In the genomic region with DNA sequence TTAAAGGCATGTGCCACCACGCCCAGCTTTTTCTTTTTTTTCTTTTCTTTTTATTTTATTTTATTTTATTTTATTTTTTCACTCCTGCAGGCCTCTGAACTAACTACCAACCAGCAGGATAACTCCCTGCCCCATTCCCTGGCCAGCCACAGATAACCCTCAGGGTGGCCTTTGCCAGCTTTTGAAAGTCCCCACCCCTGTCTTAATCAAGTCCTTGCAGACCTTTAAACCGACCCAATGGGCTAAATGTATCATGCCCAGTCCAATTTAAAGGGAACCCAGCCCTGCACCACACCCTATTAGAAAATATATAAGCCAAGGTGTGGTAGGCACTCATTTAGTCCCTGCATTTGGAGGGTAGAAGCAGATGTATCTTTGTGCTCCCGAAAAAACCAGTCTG, we compare ENCODE assay signal across 21 mouse cellular contexts. TPM values are rescaled to one million over a fixed set of nuclear protein-coding genes. Genes with fewer than 3 reads are reported as not detected.
DNase-seq lines count a peak whose midpoint lies in the region; ATAC-seq and TF ChIP-seq lines count a peak whose summit lies in the region.
"Had no signal": no experiment of that assay in that cellular context is flagged by ENCODE, and none has a peak within 500 bp of the region (broad histone marks: within the 10 kb centered on the region; RNA-seq: fewer than 3 reads in every experiment).

No protein-coding gene starts in this region.

- peak; percentile 89 for TF ChIP-seq EP300 in liver, postnatal 0 days (IDR thresholded peaks at IDR 0.05; ENCODE audit: low read depth)

- no peak for TF ChIP-seq CTCF in liver, postnatal 0 days (IDR thresholded peaks at IDR 0.05; ENCODE audit: low read depth)

- peaks cover 5% of the 10 kb centered on the region; the same call in 1 of the 2 replicates for H3K4me1 ChIP-seq in intestine, embryonic 16.5 days (ENCODE audit: control insufficient read depth, insufficient read depth, low read length)
- no peaks in the 10 kb centered on the region for H3K4me1 ChIP-seq in intestine, embryonic 15.5 days (replicated peaks)
- peaks cover 4% of the 10 kb centered on the region; the same call in 1 of the 2 replicates for H3K4me1 ChIP-seq in liver, embryonic 11.5 days (replicated peaks; ENCODE audit: control insufficient read depth, insufficient read depth, low read length)
- H3K4me1 ChIP-seq in liver, postnatal 0 days (ENCODE audit: insufficient read depth): peaks cover 6% of the 10 kb centered on the region; the same call in 1 of the 2 replicates
- H3K4me1 ChIP-seq in heart, embryonic 10.5 days: peaks cover 18% of the 10 kb centered on the region; the same call in 1 of the 2 replicates
- H3K4me1 ChIP-seq: heart, embryonic 13.5 days had no signal

- 78% methylated on average over 3 of the region's 3 CpGs for WGBS in intestine, embryonic 16.5 days
- WGBS in intestine, embryonic 15.5 days: 82% methylated on average over 3 of the region's 3 CpGs
- 57% methylated on average over 3 of the region's 3 CpGs for WGBS in liver, embryonic 11.5 days
- WGBS in liver, postnatal 0 days (ENCODE audit: insufficient replicate concordance): 65% methylated on average over 3 of the region's 3 CpGs
- 67% methylated on average over 3 of the region's 3 CpGs for WGBS in heart, embryonic 10.5 days

- peak; percentile 21; the same call in 1 of the 2 replicates for ATAC-seq in intestine, embryonic 16.5 days
- no peak for ATAC-seq in intestine, embryonic 15.5 days
- peak; percentile 92 for ATAC-seq in liver, embryonic 11.5 days (replicated peaks; ENCODE audit: low FRiP score)
- peak; percentile 93 for ATAC-seq in liver, postnatal 0 days
- ATAC-seq: forebrain, embryonic 14.5 days had no signal

- no peak overlapping the region for H3K27ac ChIP-seq in intestine, embryonic 16.5 days (ENCODE audit: low read length)
- no peak overlapping the region for H3K27ac ChIP-seq in intestine, embryonic 15.5 days
- peak overlapping the region; percentile 70 for H3K27ac ChIP-seq in liver, embryonic 11.5 days (ENCODE audit: low read depth, low read length)
- peak overlapping the region; percentile 29; the same call in 1 of the 2 replicates for H3K27ac ChIP-seq in liver, postnatal 0 days (ENCODE audit: low read depth)
- no peak overlapping the region for H3K27ac ChIP-seq in heart, embryonic 10.5 days
- H3K27ac ChIP-seq: embryonic facial prominence, embryonic 13.5 days; heart, embryonic 13.5 days; hindbrain, embryonic 12.5 days; limb, embryonic 13.5 days had no signal

- H3K36me3 ChIP-seq in intestine, embryonic 16.5 days (ENCODE audit: control insufficient read depth, insufficient read depth, low read length): no peaks in the 10 kb centered on the region
- H3K36me3 ChIP-seq in intestine, embryonic 15.5 days: no peaks in the 10 kb centered on the region
- H3K36me3 ChIP-seq in liver, embryonic 11.5 days (ENCODE audit: control insufficient read depth, insufficient read depth, low read length): no peaks in the 10 kb centered on the region
- H3K36me3 ChIP-seq in liver, postnatal 0 days (replicated peaks; ENCODE audit: insufficient read depth, low read length): no peaks in the 10 kb centered on the region
- H3K36me3 ChIP-seq in heart, embryonic 10.5 days: no peaks in the 10 kb centered on the region
- H3K36me3 ChIP-seq: embryonic facial prominence, embryonic 13.5 days; heart, embryonic 13.5 days; hindbrain, embryonic 12.5 days; limb, embryonic 13.5 days had no signal

- no peak overlapping the region for H3K4me3 ChIP-seq in intestine, embryonic 16.5 days (ENCODE audit: low read length)
- no peak overlapping the region for H3K4me3 ChIP-seq in intestine, embryonic 15.5 days (replicated peaks)
- no peak overlapping the region for H3K4me3 ChIP-seq in liver, embryonic 11.5 days (ENCODE audit: low read depth, low read length)
- H3K4me3 ChIP-seq in liver, postnatal 0 days (ENCODE audit: low read depth, low read length): no peak overlapping the region
- H3K4me3 ChIP-seq in heart, embryonic 10.5 days: no peak overlapping the region
- H3K4me3 ChIP-seq: embryonic facial prominence, embryonic 13.5 days; heart, embryonic 13.5 days; hindbrain, embryonic 12.5 days; limb, embryonic 13.5 days had no signal

- no peak overlapping the region for H3K4me2 ChIP-seq in intestine, embryonic 16.5 days (ENCODE audit: low read depth, low read length)
- H3K4me2 ChIP-seq in intestine, embryonic 15.5 days (replicated peaks): no peak overlapping the region
- no peak overlapping the region for H3K4me2 ChIP-seq in liver, embryonic 11.5 days
- H3K4me2 ChIP-seq in liver, postnatal 0 days (ENCODE audit: low read depth, low read length): no peak overlapping the region
- H3K4me2 ChIP-seq: embryonic facial prominence, embryonic 13.5 days; heart, embryonic 13.5 days; hindbrain, embryonic 12.5 days; limb, embryonic 13.5 days; lung, embryonic 14.5 days had no signal

- H3K27me3 ChIP-seq in intestine, embryonic 16.5 days (replicated peaks; ENCODE audit: control insufficient read depth, insufficient read depth, low read length): no peaks in the 10 kb centered on the region
- H3K27me3 ChIP-seq in intestine, embryonic 15.5 days (replicated peaks): no peaks in the 10 kb centered on the region
- H3K27me3 ChIP-seq in liver, embryonic 11.5 days (replicated peaks; ENCODE audit: control insufficient read depth, insufficient read depth, low read length): no peaks in the 10 kb centered on the region
- H3K27me3 ChIP-seq in liver, postnatal 0 days (ENCODE audit: insufficient read depth, low read length): no peaks in the 10 kb centered on the region
- H3K27me3 ChIP-seq in heart, embryonic 10.5 days (ENCODE audit: insufficient read depth, poor library complexity, severe bottlenecking): peaks cover 17% of the 10 kb centered on the region; the same call in 1 of the 2 replicates

- H3K9ac ChIP-seq in intestine, embryonic 16.5 days (ENCODE audit: low read depth, low read length): no peak overlapping the region
- H3K9ac ChIP-seq in intestine, embryonic 15.5 days: no peak overlapping the region
- no peak overlapping the region for H3K9ac ChIP-seq in liver, embryonic 11.5 days (ENCODE audit: low read depth, low read length)
- H3K9ac ChIP-seq in liver, postnatal 0 days (replicated peaks): no peak overlapping the region
- H3K9ac ChIP-seq: embryonic facial prominence, embryonic 13.5 days; heart, embryonic 13.5 days; hindbrain, embryonic 12.5 days; limb, embryonic 13.5 days; lung, embryonic 14.5 days had no signal

- no peaks in the 10 kb centered on the region for H3K9me3 ChIP-seq in intestine, embryonic 16.5 days (ENCODE audit: control insufficient read depth, low read length)
- no peaks in the 10 kb centered on the region for H3K9me3 ChIP-seq in intestine, embryonic 15.5 days
- H3K9me3 ChIP-seq in liver, embryonic 11.5 days (ENCODE audit: control insufficient read depth, low read length): no peaks in the 10 kb centered on the region
- no peaks in the 10 kb centered on the region for H3K9me3 ChIP-seq in liver, postnatal 0 days (ENCODE audit: low read length)
- H3K9me3 ChIP-seq in heart, embryonic 10.5 days: no peaks in the 10 kb centered on the region
- H3K9me3 ChIP-seq: embryonic facial prominence, embryonic 13.5 days; heart, embryonic 13.5 days; hindbrain, embryonic 12.5 days; limb, embryonic 13.5 days had no signal

- peak; percentile 69 for DNase-seq in c-Kit-positive CD71-positive TER-119-negative erythroid progenitor cells, embryonic 14.5 days (ENCODE audit: low read depth)
- no peak for DNase-seq in liver, embryonic 11.5 days (ENCODE audit: low spot score)
- peak; percentile 40 for DNase-seq in liver, postnatal 0 days
- DNase-seq in left cerebral cortex, adult 8-10 months (ENCODE audit: low spot score in 2 of 2): no peak
- no peak for DNase-seq in urinary bladder, postnatal 14 days (ENCODE audit: low spot score)
- no peak for DNase-seq in heart, embryonic 10.5 days (ENCODE audit: low spot score)
- DNase-seq: adrenal gland, postnatal 36 days; cerebellum, adult 18-20 months; cerebellum, postnatal 14 days; embryo, embryonic 11 days; gastrocnemius, postnatal 10 days; kidney, postnatal 10 days; lung, postnatal 36 days had no signal

RNA-seq across cellular contexts. Expression of gene B3gnt7, which starts 9.6 kb away (rescaled TPM):
- 5.3 and 6.7 TPM in 2 replicates for polyA plus RNA-seq in intestine, embryonic 16.5 days (2015; fragmentation: Nextera tagmentation; extraction: Ambion mirVana)
- 6.6 and 7.2 TPM in 2 replicates for polyA plus RNA-seq in intestine, embryonic 15.5 days (2015; fragmentation: Nextera tagmentation; extraction: Ambion mirVana)
- 8.9 TPM in 2 replicates for polyA plus RNA-seq in liver, embryonic 11.5 days (2014; fragmentation: Nextera tagmentation; extraction: Ambion mirVana)
- 0.46 and 1.0 TPM in 2 replicates for polyA plus RNA-seq in liver, postnatal 0 days (2015; fragmentation: Nextera tagmentation; extraction: Ambion mirVana)
- total RNA-seq in left cerebral cortex, adult 8-10 months (2022): 1 to 10 TPM in 3 of 4 experiments, under 1 TPM in 1; 0.72 to 1.4 (median 1.2) TPM
- 6.6 and 8.1 TPM in 2 replicates for polyA plus RNA-seq in heart, embryonic 10.5 days (2016; fragmentation: Nextera tagmentation; extraction: Ambion mirVana)

RNA-seq across cellular contexts. Expression of gene Ncl, which starts 46.9 kb away (rescaled TPM):
- polyA plus RNA-seq in intestine, embryonic 16.5 days (2015; fragmentation: Nextera tagmentation; extraction: Ambion mirVana): 355 and 416 TPM in 2 replicates
- polyA plus RNA-seq in intestine, embryonic 15.5 days (2015; fragmentation: Nextera tagmentation; extraction: Ambion mirVana): 424 and 451 TPM in 2 replicates
- polyA plus RNA-seq in liver, embryonic 11.5 days (2014; fragmentation: Nextera tagmentation; extraction: Ambion mirVana): 828 and 901 TPM in 2 replicates
- 169 and 175 TPM in 2 replicates for polyA plus RNA-seq in liver, postnatal 0 days (2015; fragmentation: Nextera tagmentation; extraction: Ambion mirVana)
- 100 to 1,000 TPM; 151 to 166 (median 164) TPM for total RNA-seq in left cerebral cortex, adult 8-10 months (2022)
- 345 and 518 TPM in 2 replicates for polyA plus RNA-seq in heart, embryonic 10.5 days (2016; fragmentation: Nextera tagmentation; extraction: Ambion mirVana)

Comparison
In these comparisons a context has a peak if more than half of its experiments do, and no peak if none do; other contexts are left out.
1. DNase-seq: peak in c-Kit-positive CD71-positive TER-119-negative erythroid progenitor cells, embryonic 14.5 days (single experiment) and liver, postnatal 0 days (single experiment); none in liver, embryonic 11.5 days (single experiment), left cerebral cortex, adult 8-10 months (0 of 2), urinary bladder, postnatal 14 days (single experiment) and heart, embryonic 10.5 days (single experiment).
2. H3K27ac ChIP-seq: peak in liver, embryonic 11.5 days (single experiment) and liver, postnatal 0 days (single experiment); none in intestine, embryonic 16.5 days (single experiment), intestine, embryonic 15.5 days (single experiment) and heart, embryonic 10.5 days (single experiment).